Comparison of ENCODE assay signal across 14 mouse cellular contexts in genomic region chr7:18710331-18710730, GRCm38 (mm10). TPM values are rescaled to one million over a fixed set of nuclear protein-coding genes. Genes with fewer than 3 reads are reported as not detected.
DNase-seq lines count a peak whose midpoint lies in the region; ATAC-seq and TF ChIP-seq lines count a peak whose summit lies in the region.
"Not testable (repeated sequence)": the region's sequence is repeated elsewhere in the genome, so short reads cannot be mapped to it uniquely, and the experiment has no call there.
"Had no signal": no experiment of that assay in that cellular context is flagged by ENCODE, and none has a peak within 500 bp of the region (broad histone marks: within the 10 kb centered on the region; RNA-seq: fewer than 3 reads in every experiment).

No protein-coding gene starts in this region.

- TF ChIP-seq POLR2A in brain, embryonic 14.5 days (IDR thresholded peaks at IDR 0.05; ENCODE audit: borderline replicate concordance, extremely low read depth, insufficient read depth, insufficient read length, poor library complexity, severe bottlenecking), result not testable (repeated sequence)

- DNase-seq in CD4-positive, CD25-positive, alpha-beta regulatory T cell, adult 2 months (ENCODE audit: low read depth, low spot score), result peak; percentile 11
- peak; percentile 6 for DNase-seq in brain, embryonic 14.5 days (ENCODE audit: low read depth)
- DNase-seq in embryonic facial prominence, embryonic 14.5 days (ENCODE audit: low spot score), result peak; percentile 4
- DNase-seq in hindbrain, embryonic 11.5 days (ENCODE audit: low spot score), result peak; percentile 16
- peak; percentile 10 for DNase-seq in kidney, postnatal 14 days
- not testable (repeated sequence) for DNase-seq in lung, postnatal 0 days (ENCODE audit: low spot score)
- peak; percentile 37 for DNase-seq in retina, embryonic 14.5 days (ENCODE audit: low spot score)

- TF ChIP-seq EP300 in lung, postnatal 0 days (IDR thresholded peaks at IDR 0.05), result not testable (repeated sequence)

- peak; percentile 24; the same call in 1 of the 2 replicates for TF ChIP-seq CTCF in brain, embryonic 14.5 days (IDR thresholded peaks at IDR 0.05; ENCODE audit: borderline replicate concordance, extremely low read depth, insufficient read depth, insufficient read length)
- TF ChIP-seq CTCF in lung, postnatal 0 days (IDR thresholded peaks at IDR 0.05), result peak; percentile 61

- H3K27ac ChIP-seq in embryonic facial prominence, embryonic 14.5 days (replicated peaks; ENCODE audit: low read depth, low read length); hindbrain, embryonic 11.5 days (ENCODE audit: low read depth, low read length); lung, postnatal 0 days (ENCODE audit: low read length): not testable (repeated sequence)

- H3K27me3 ChIP-seq in embryonic facial prominence, embryonic 14.5 days (replicated peaks; ENCODE audit: control insufficient read depth, insufficient read depth, low read length); hindbrain, embryonic 11.5 days (ENCODE audit: control insufficient read depth, insufficient read depth, low read length); lung, postnatal 0 days (replicated peaks; ENCODE audit: insufficient read depth, low read length): not testable (repeated sequence)

- 77% methylated on average over 4 of the region's 4 CpGs for WGBS in embryonic facial prominence, embryonic 14.5 days
- 88% methylated on average over 4 of the region's 4 CpGs for WGBS in hindbrain, embryonic 11.5 days
- 62% methylated on average over 4 of the region's 4 CpGs for WGBS in lung, postnatal 0 days

- not testable (repeated sequence) for H3K4me1 ChIP-seq in embryonic facial prominence, embryonic 14.5 days (ENCODE audit: control insufficient read depth, insufficient read depth, low read length); hindbrain, embryonic 11.5 days (replicated peaks; ENCODE audit: control insufficient read depth, insufficient read depth, low read length); lung, postnatal 0 days (ENCODE audit: insufficient read depth, low read depth, low read length)

- H3K4me2 ChIP-seq in embryonic facial prominence, embryonic 14.5 days (ENCODE audit: low read depth, low read length); hindbrain, embryonic 11.5 days (replicated peaks; ENCODE audit: low read depth, low read length); lung, postnatal 0 days (replicated peaks; ENCODE audit: low read depth, low read length): not testable (repeated sequence)

- not testable (repeated sequence) for H3K36me3 ChIP-seq in embryonic facial prominence, embryonic 14.5 days (ENCODE audit: control insufficient read depth, insufficient read depth, low read length); hindbrain, embryonic 11.5 days (ENCODE audit: control insufficient read depth, insufficient read depth, low read length); lung, postnatal 0 days (ENCODE audit: insufficient read depth, low read length)

- H3K4me3 ChIP-seq in embryonic facial prominence, embryonic 14.5 days (ENCODE audit: low read depth, low read length); hindbrain, embryonic 11.5 days (ENCODE audit: low read depth, low read length); lung, postnatal 0 days (ENCODE audit: low read depth, low read length): not testable (repeated sequence)

- not testable (repeated sequence) for ATAC-seq in embryonic facial prominence, embryonic 14.5 days (ENCODE audit: low read depth); hindbrain, embryonic 11.5 days (ENCODE audit: low FRiP score); lung, postnatal 0 days

- H3K9me3 ChIP-seq in embryonic facial prominence, embryonic 14.5 days (ENCODE audit: control insufficient read depth, low read length); hindbrain, embryonic 11.5 days (ENCODE audit: control insufficient read depth, low read length); lung, postnatal 0 days (ENCODE audit: low read length): not testable (repeated sequence)

- not testable (repeated sequence) for H3K9ac ChIP-seq in embryonic facial prominence, embryonic 14.5 days (ENCODE audit: low read depth, low read length); hindbrain, embryonic 11.5 days (ENCODE audit: low read depth, low read length); lung, postnatal 0 days (replicated peaks; ENCODE audit: low read depth)

RNA-seq across cellular contexts. Expression of gene Psg22, which starts 7.6 kb away (rescaled TPM):
- not detected in 2 replicates for polyA plus RNA-seq in brain, embryonic 14.5 days (2012; rRNA removed)
- polyA plus RNA-seq in embryonic facial prominence, embryonic 14.5 days (2014; fragmentation: Nextera tagmentation; extraction: Ambion mirVana), result not detected in 2 replicates
- polyA plus RNA-seq in hindbrain, embryonic 11.5 days (2014; fragmentation: Nextera tagmentation; extraction: Ambion mirVana), result not detected in 2 replicates
- polyA plus RNA-seq in lung, postnatal 0 days (2015; fragmentation: Nextera tagmentation; extraction: Ambion mirVana), result not detected in 2 replicates
- polyA plus RNA-seq: activated CD4-positive, CD25-positive, alpha-beta regulatory T cell, adult 4 months; forebrain, embryonic 12.5 days; heart, embryonic 12.5 days; kidney, embryonic 14.5 days; lung, embryonic 16.5 days; neural tube, embryonic 13.5 days had no signal

RNA-seq across cellular contexts. Expression of gene Psg20, which starts 24.3 kb away (rescaled TPM):
- polyA plus RNA-seq in brain, embryonic 14.5 days (2012; rRNA removed), result not detected in 2 replicates
- not detected in 2 replicates for polyA plus RNA-seq in embryonic facial prominence, embryonic 14.5 days (2014; fragmentation: Nextera tagmentation; extraction: Ambion mirVana)
- not detected in 2 replicates for polyA plus RNA-seq in hindbrain, embryonic 11.5 days (2014; fragmentation: Nextera tagmentation; extraction: Ambion mirVana)
- polyA plus RNA-seq in lung, postnatal 0 days (2015; fragmentation: Nextera tagmentation; extraction: Ambion mirVana), result not detected in 2 replicates
- polyA plus RNA-seq: activated CD4-positive, CD25-positive, alpha-beta regulatory T cell, adult 4 months; forebrain, embryonic 12.5 days; heart, embryonic 12.5 days; kidney, embryonic 14.5 days; lung, embryonic 16.5 days; neural tube, embryonic 13.5 days; testis, adult 2 months had no signal

RNA-seq across cellular contexts. Expression of gene Psg21, which starts 53.8 kb away (rescaled TPM):
- 0.14 and 0.16 TPM in 2 replicates for polyA plus RNA-seq in brain, embryonic 14.5 days (2012; rRNA removed)
- not detected in 2 replicates for polyA plus RNA-seq in embryonic facial prominence, embryonic 14.5 days (2014; fragmentation: Nextera tagmentation; extraction: Ambion mirVana)
- polyA plus RNA-seq in hindbrain, embryonic 11.5 days (2014; fragmentation: Nextera tagmentation; extraction: Ambion mirVana), result not detected in 2 replicates
- polyA plus RNA-seq in lung, postnatal 0 days (2015; fragmentation: Nextera tagmentation; extraction: Ambion mirVana), result not detected in 2 replicates
- polyA plus RNA-seq: activated CD4-positive, CD25-positive, alpha-beta regulatory T cell, adult 4 months; forebrain, embryonic 12.5 days; heart, embryonic 12.5 days; kidney, embryonic 14.5 days; lung, embryonic 16.5 days; neural tube, embryonic 13.5 days; testis, adult 2 months had no signal
